Mouse (Mus musculus) liver, postnatal 0 days (tissue): Measurements from ENCODE around the gene Gm5460.

Source experiments
- CTCF ChIP-seq: sonication (generic); IDR thresholded peaks from 2 replicates; pipeline ENCODE4 v1.5.1; 2016; ENCODE audit warnings: antibody characterized with exemption, low read depth
- EP300 ChIP-seq: IDR thresholded peaks from 2 replicates; pipeline ENCODE4 v1.6.1; 2016; ENCODE audit warnings: antibody characterized with exemption, low read depth, mild to moderate bottlenecking

DNA sequence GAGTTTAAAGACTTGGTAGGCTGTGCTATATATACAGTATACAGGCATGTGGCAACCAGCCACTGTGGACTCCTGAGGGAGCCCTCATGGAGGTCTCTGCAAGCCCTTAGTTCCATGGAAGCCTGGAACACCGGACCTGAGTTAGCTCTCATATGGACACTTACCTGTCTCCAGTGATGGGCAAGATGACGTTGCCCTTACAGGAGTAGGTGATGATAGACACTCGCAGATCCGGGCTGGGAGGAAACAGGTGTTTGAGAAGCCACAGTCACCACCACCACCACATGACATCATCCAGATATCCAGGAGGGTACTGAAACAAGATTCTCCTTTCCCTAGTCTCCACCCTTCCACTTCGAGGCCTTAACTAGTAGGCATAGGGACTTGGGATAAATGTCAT, 14.2 kb upstream of the Gm5460 start:
- TF ChIP-seq CTCF (no peak), EP300 (no peak)
